Mouse (Mus musculus): ENCODE results near the gene Gramd1b. TPM values are rescaled to one million over a fixed set of nuclear protein-coding genes. Genes with fewer than 3 reads are reported as not detected.

The Gramd1b gene
- polyA plus RNA-seq (2012; rRNA removed) = 10.8 and 13.5 TPM in 2 replicates

GRCm38 (mm10) chr9:40531027-40531621 lies at the start of gene Gramd1b:
Gramd1b (minus strand) TSS chr9:40531383.

GRCm38 (mm10) chr9:40269103-40269861 lies 261.9 kb downstream of the Gramd1b start, which contains the start of gene Scn3b:
Scn3b (plus strand) TSS chr9:40269217.

Other genes starting within 250 kb of the Gramd1b start
- gene Gm21915, start 139.2 kb upstream of the Gramd1b start, polyA plus RNA-seq (2012; rRNA removed) = not detected in 2 replicates
- 94.3 and 112 TPM in 2 replicates for gene Clmp, start 154.6 kb upstream of the Gramd1b start, polyA plus RNA-seq (2012; rRNA removed)